Mouse (Mus musculus) megakaryocyte, embryonic 14.5 days (primary cell): ENCODE measurements around the gene Sgsm3. TPM values are rescaled to one million over a fixed set of nuclear protein-coding genes. Genes with fewer than 3 reads are reported as not detected.

Experiments used
- H3K27me3 ChIP-seq: replicated peaks from 2 replicates; pipeline ENCODE3; 2012; ENCODE audit warnings: inconsistent platforms
- H3K36me3 ChIP-seq: replicated peaks from 2 replicates; pipeline ENCODE3; 2012; ENCODE audit warnings: low read length, inconsistent platforms, mixed read lengths
- H3K4me1 ChIP-seq: 2 replicates; pipeline ENCODE4 v1.6.1; 2012; ENCODE audit warnings: inconsistent platforms
- H3K4me3 ChIP-seq: replicated peaks from 2 replicates; pipeline ENCODE3; 2012; ENCODE audit warnings: moderate library complexity, mild to moderate bottlenecking, inconsistent platforms
- H3K9me3 ChIP-seq: 2 replicates; pipeline ENCODE4 v1.6.1; 2012; ENCODE audit warnings: inconsistent platforms
- FLI1 ChIP-seq: IDR thresholded peaks from 2 replicates; pipeline ENCODE4 v1.6.1; 2012; ENCODE audit warnings: low read length, inconsistent platforms, mixed read lengths
- GATA1 ChIP-seq: IDR thresholded peaks from 3 replicates; pipeline ENCODE4 v1.6.1; 2012; ENCODE audit warnings: mixed read lengths, low read length, inconsistent platforms, borderline replicate concordance
- polyA plus RNA-seq: library from polyadenylated mRNA; stranded (reverse); fragments of >175 nt; gene quantifications from 2 replicates; pipeline ENCODE4 v1.2.3, GENCODE M21; 2012; ENCODE audit warnings: low replicate concordance; ENCODE audit not compliant: insufficient read depth

Gene Sgsm3
- polyA plus RNA-seq, 1 experiment, result 8.5 TPM

GRCm38 (mm10) chr15:81035417-81036162 is 58.0 kb downstream of the Sgsm3 start:
- Histone ChIP-seq H3K9me3 (no peaks in the 10 kb centered on the region), H3K36me3 (peaks cover 95% of the 10 kb centered on the region), H3K27me3 (no peaks in the 10 kb centered on the region), H3K4me1 (peaks cover 100% of the 10 kb centered on the region), H3K4me3 (peak overlapping the region; percentile 76)
- 0 out of 2 replicates have a peak, but pooled peaks have one; percentile 14 for TF ChIP-seq FLI1
- no peak for TF ChIP-seq GATA1

- Histone ChIP-seq H3K36me3 (peaks cover 88% of the 10 kb centered on the region), H3K9me3 (no peaks in the 10 kb centered on the region), H3K27me3 (no peaks in the 10 kb centered on the region), H3K4me1 (peaks cover 97% of the 10 kb centered on the region), H3K4me3 (no peak overlapping the region)
- no peak for TF ChIP-seq FLI1
- no peak for TF ChIP-seq GATA1
These were observed 60.9 kb downstream of the Sgsm3 start for GRCm38 (mm10) chr15:81038419-81038818.

GRCm38 (mm10) chr15:81041767-81042166 is 64.2 kb downstream of the Sgsm3 start:
- Histone ChIP-seq H3K4me1 (peaks cover 97% of the 10 kb centered on the region), H3K27me3 (no peaks in the 10 kb centered on the region), H3K36me3 (peaks cover 61% of the 10 kb centered on the region), H3K9me3 (no peaks in the 10 kb centered on the region), H3K4me3 (peak overlapping the region; percentile 91)
- no peak for TF ChIP-seq FLI1
- no peak for TF ChIP-seq GATA1

- Histone ChIP-seq H3K4me1 (peaks cover 97% of the 10 kb centered on the region), H3K4me3 (peak overlapping the region; percentile 91), H3K9me3 (no peaks in the 10 kb centered on the region), H3K36me3 (peaks cover 56% of the 10 kb centered on the region), H3K27me3 (no peaks in the 10 kb centered on the region)
- TF ChIP-seq GATA1, result no peak
- no peak for TF ChIP-seq FLI1
These were observed 64.8 kb downstream of the Sgsm3 start for GRCm38 (mm10) chr15:81042276-81042931.

GRCm38 (mm10) chr15:81044446-81044845 is 66.9 kb downstream of the Sgsm3 start:
- no peaks in the 10 kb centered on the region for H3K9me3 ChIP-seq
- H3K27me3 ChIP-seq, result no peaks in the 10 kb centered on the region
- peaks cover 36% of the 10 kb centered on the region for H3K36me3 ChIP-seq
- TF ChIP-seq FLI1, result no peak
- no peak for TF ChIP-seq GATA1
- H3K4me3 ChIP-seq, result peak overlapping the region; percentile 96
- peaks cover 97% of the 10 kb centered on the region for H3K4me1 ChIP-seq

- Histone ChIP-seq H3K27me3 (no peaks in the 10 kb centered on the region), H3K9me3 (no peaks in the 10 kb centered on the region), H3K36me3 (peaks cover 29% of the 10 kb centered on the region), H3K4me1 (peaks cover 97% of the 10 kb centered on the region), H3K4me3 (peak overlapping the region; percentile 96)
- TF ChIP-seq GATA1 (peak; percentile 88), FLI1 (no peak)
These were observed 67.8 kb downstream of the Sgsm3 start for GRCm38 (mm10) chr15:81045336-81045735.

- no peaks in the 10 kb centered on the region for H3K9me3 ChIP-seq
- no peak for TF ChIP-seq GATA1
- no peak for TF ChIP-seq FLI1
These were observed 68.5 kb downstream of the Sgsm3 start for GRCm38 (mm10) chr15:81046061-81046460.

GRCm38 (mm10) chr15:81047497-81047896 is 69.9 kb downstream of the Sgsm3 start:
- Histone ChIP-seq H3K36me3 (peaks cover 18% of the 10 kb centered on the region), H3K4me3 (peak overlapping the region; percentile 83), H3K9me3 (no peaks in the 10 kb centered on the region), H3K27me3 (no peaks in the 10 kb centered on the region), H3K4me1 (peaks cover 92% of the 10 kb centered on the region)
- TF ChIP-seq GATA1 (peak; percentile 66; the same call in 1 of the 3 replicates), FLI1 (no peak)

More at GRCm38 (mm10) chr15:81046061-81046460, 68.5 kb downstream of the Sgsm3 start:
- H3K4me3 ChIP-seq, result peak overlapping the region; percentile 96
- peaks cover 99% of the 10 kb centered on the region for H3K4me1 ChIP-seq
- H3K36me3 ChIP-seq, result peaks cover 27% of the 10 kb centered on the region
- H3K27me3 ChIP-seq, result no peaks in the 10 kb centered on the region

GRCm38 (mm10) chr15:81049401-81050053 is 72.0 kb downstream of the Sgsm3 start:
- no peaks in the 10 kb centered on the region for H3K27me3 ChIP-seq
- TF ChIP-seq GATA1 (no peak), FLI1 (no peak)
- no peaks in the 10 kb centered on the region for H3K9me3 ChIP-seq
- H3K4me1 ChIP-seq, result peaks cover 73% of the 10 kb centered on the region
- H3K36me3 ChIP-seq, result peaks cover 3% of the 10 kb centered on the region
- no peak overlapping the region for H3K4me3 ChIP-seq
